Mouse (Mus musculus) hindbrain, embryonic 10.5 days (tissue): ENCODE measurements around the gene Hsd17b10. TPM values are rescaled to one million over a fixed set of nuclear protein-coding genes. Genes with fewer than 3 reads are reported as not detected.

Experiments used
- polyA plus RNA-seq: library from polyadenylated mRNA; unstranded; fragments of >200 nt; fragmentation: Nextera tagmentation; extraction: Ambion mirVana; gene quantifications from 2 replicates; pipeline ENCODE4 v1.2.1, GENCODE M21; 2016

The Hsd17b10 gene
- polyA plus RNA-seq, 1 experiment from 2014 or later = 181 TPM

Other genes with a start within 250 kb of the Hsd17b10 start
- gene Huwe1, start 201.0 kb upstream of the Hsd17b10 start, polyA plus RNA-seq = 48.4 and 52.7 TPM in 2 replicates
- gene Ribc1, start 14.4 kb downstream of the Hsd17b10 start, polyA plus RNA-seq = 4.5 and 4.9 TPM in 2 replicates
- gene Smc1a, start 14.6 kb downstream of the Hsd17b10 start, polyA plus RNA-seq = 71.1 and 107 TPM in 2 replicates
- 0.88 and 1.9 TPM in 2 replicates for gene Iqsec2, start 142.4 kb downstream of the Hsd17b10 start, polyA plus RNA-seq
- 62.7 and 70.6 TPM in 2 replicates for gene Kdm5c, start 231.2 kb downstream of the Hsd17b10 start, polyA plus RNA-seq